Mouse (Mus musculus) hindbrain, embryonic 15.5 days (tissue): ENCODE measurements around the gene Krtap6-5. TPM values are rescaled to one million over a fixed set of nuclear protein-coding genes. Genes with fewer than 3 reads are reported as not detected.
"Not testable (repeated sequence)": the region's sequence is repeated elsewhere in the genome, so short reads cannot be mapped to it uniquely, and the experiment has no call there.

ENCODE experiments used
- ATAC-seq: fragments of 200-750 bp; cut with Nextera tagmentation; 2 replicates; pipeline ENCODE4 v1.8.0; 2017; ENCODE audit warnings: low read depth, moderate number of reproducible peaks, moderate TSS enrichment; ENCODE audit not compliant: low FRiP score
- H3K27ac ChIP-seq: fragments of 300-500 bp; sonication (generic); replicated peaks from 2 replicates; pipeline ENCODE4 v1.5.1; 2015; ENCODE audit warnings: mild to moderate bottlenecking, inconsistent platforms
- H3K27me3 ChIP-seq: fragments of 300-500 bp; sonication (generic); 2 replicates; pipeline ENCODE4 v1.6.1; 2015; ENCODE audit warnings: control low read depth, inconsistent platforms
- H3K36me3 ChIP-seq: fragments of 300-500 bp; sonication (generic); 2 replicates; pipeline ENCODE4 v1.6.1; 2015; ENCODE audit warnings: control low read depth, inconsistent platforms
- H3K4me1 ChIP-seq: fragments of 300-500 bp; sonication (generic); replicated peaks from 2 replicates; pipeline ENCODE4 v1.6.1; 2015; ENCODE audit warnings: control low read depth, inconsistent platforms
- H3K4me2 ChIP-seq: fragments of 300-500 bp; sonication (generic); 2 replicates; pipeline ENCODE4 v1.6.1; 2015; ENCODE audit warnings: moderate library complexity, mild to moderate bottlenecking, inconsistent platforms
- H3K4me3 ChIP-seq: fragments of 300-500 bp; sonication (generic); 2 replicates; pipeline ENCODE4 v1.5.1; 2015; ENCODE audit warnings: mild to moderate bottlenecking, inconsistent platforms
- H3K9ac ChIP-seq: fragments of 300-500 bp; sonication (generic); 2 replicates; pipeline ENCODE4 v1.6.1; 2015; ENCODE audit warnings: inconsistent platforms
- H3K9me3 ChIP-seq: fragments of 300-500 bp; sonication (generic); 2 replicates; pipeline ENCODE4 v1.6.1; 2016; ENCODE audit warnings: control low read depth, inconsistent platforms
- WGBS: fragments of 180-500 bp; shearing (Covaris S2); methylation state at CpG from one replicate; pipeline ENCODE4 v1.1.7; 2015; 5-methylcytosine and 5-hydroxymethylcytosine counted together
- polyA plus RNA-seq: library from polyadenylated mRNA; unstranded; fragments of >200 nt; fragmentation: Nextera tagmentation; extraction: Ambion mirVana; gene quantifications from 2 replicates; pipeline ENCODE4 v1.2.1, GENCODE M21; 2015

Krtap6-5 gene
- not detected in 2 replicates for polyA plus RNA-seq

DNA sequence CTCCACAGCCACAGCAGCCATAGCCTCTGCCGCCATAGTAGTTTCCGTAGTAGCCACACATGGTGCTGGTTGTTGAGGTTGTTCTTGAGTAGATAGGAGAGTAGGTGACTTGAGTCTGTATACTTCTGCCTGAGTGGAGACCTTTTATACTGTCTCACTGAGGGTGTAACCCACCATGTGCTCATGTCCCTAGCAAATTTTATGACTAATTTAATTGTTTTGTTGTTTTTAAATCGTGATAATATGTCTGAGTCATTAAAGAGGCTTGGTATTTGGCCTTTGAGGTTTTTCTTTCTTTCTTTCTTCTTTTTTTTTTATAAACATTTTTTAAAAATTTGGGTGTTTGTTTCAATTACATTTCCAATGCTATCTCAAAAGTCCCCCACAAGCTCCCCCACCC lies at the start of gene Krtap6-5:
Gene Krtap6-5, minus strand, starts transcription at position 101 of the 400 bp plus-strand sequence.
- Histone ChIP-seq H3K4me1 (no peaks in the 10 kb centered on the region), H3K4me2 (no peak within 1 kb of the TSS), H3K4me3 (no peak within 1 kb of the TSS), H3K9me3 (no peaks in the 10 kb centered on the region), H3K27ac (no peak within 1 kb of the TSS), H3K9ac (no peak within 1 kb of the TSS), H3K36me3 (no peaks in the 10 kb centered on the region), H3K27me3 (no peaks in the 10 kb centered on the region)
- ATAC-seq: no peak
- WGBS: 90% methylated on average over 3 of the region's 3 CpGs

DNA sequence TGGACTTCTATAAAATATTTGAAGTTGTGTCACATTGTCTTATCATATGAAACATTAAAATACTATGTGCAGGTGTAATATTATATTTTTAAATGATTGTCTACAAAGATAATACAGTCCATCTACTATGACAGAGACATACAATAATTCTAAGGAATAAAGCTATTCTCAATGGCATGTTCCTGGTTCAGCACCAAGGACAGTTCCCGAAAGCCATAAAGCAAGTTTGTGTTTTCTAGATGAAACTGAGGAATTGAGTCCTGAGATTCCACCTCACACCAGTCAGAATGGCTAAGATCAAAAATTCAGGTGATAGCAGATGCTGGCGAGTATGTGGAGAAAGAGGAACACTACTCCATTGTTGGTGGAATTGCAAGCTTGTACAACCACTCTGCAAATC lies 23.4 kb upstream of the Krtap6-5 start:
- H3K4me3 ChIP-seq: not testable (repeated sequence)

DNA sequence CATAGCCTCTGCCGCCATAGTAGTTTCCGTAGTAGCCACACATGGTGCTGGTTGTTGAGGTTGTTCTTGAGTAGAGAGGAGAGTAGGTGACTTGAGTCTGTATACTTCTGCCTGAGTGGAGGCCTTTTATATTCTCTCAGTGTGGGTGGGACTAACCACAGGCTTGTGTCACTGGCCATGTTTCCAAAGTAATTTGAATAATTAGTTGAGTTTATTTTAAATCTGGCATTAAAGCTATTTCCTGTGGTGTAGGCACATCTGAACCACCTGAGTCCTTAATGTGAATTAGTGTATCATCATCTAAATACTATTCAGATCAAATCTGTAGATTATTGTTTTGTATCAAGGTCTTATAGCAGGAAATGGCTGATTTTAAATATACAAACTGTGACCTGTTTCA lies 16.2 kb upstream of the Krtap6-5 start, which contains the start of gene 1110025L11Rik:
Gene 1110025L11Rik, minus strand, starts transcription at position 101 of the 400 bp plus-strand sequence.
- H3K27ac ChIP-seq, H3K9me3 ChIP-seq, H3K36me3 ChIP-seq, H3K9ac ChIP-seq, H3K4me3 ChIP-seq, H3K4me2 ChIP-seq, H3K27me3 ChIP-seq, H3K4me1 ChIP-seq, ATAC-seq: not testable (repeated sequence)
- WGBS: no CpG with 5 or more reads among the region's 2 CpGs

More for the DNA sequence above, 23.4 kb upstream of the Krtap6-5 start:
- H3K4me2 ChIP-seq, H3K27me3 ChIP-seq, H3K27ac ChIP-seq, H3K9me3 ChIP-seq, H3K36me3 ChIP-seq, ATAC-seq, H3K9ac ChIP-seq, H3K4me1 ChIP-seq: not testable (repeated sequence)
- 74% methylated on average over 2 of the region's 2 CpGs for WGBS

DNA sequence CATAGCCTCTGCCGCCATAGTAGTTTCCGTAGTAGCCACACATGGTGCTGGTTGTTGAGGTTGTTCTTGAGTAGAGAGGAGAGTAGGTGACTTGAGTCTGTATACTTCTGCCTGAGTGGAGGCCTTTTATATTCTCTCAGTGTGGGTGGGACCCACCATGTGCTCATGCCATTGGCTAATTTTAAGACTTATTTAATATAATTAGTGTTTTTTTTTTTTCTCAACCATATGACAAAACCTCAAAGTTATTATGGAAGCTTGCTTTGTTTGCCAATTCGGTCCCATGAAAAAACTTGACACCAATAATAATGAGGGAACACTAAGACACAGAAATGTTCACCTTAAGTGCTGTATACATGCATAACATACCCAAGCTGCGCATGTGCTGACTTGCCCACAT lies 6.3 kb downstream of the Krtap6-5 start, which contains the start of gene Gm10228:
Gene Gm10228, minus strand, starts transcription at position 101 of the 400 bp plus-strand sequence.
- not testable (repeated sequence) for H3K27ac ChIP-seq, H3K4me3 ChIP-seq, ATAC-seq, H3K4me2 ChIP-seq, H3K9me3 ChIP-seq, H3K36me3 ChIP-seq, H3K27me3 ChIP-seq, H3K4me1 ChIP-seq, H3K9ac ChIP-seq
- WGBS: 91% methylated on average over 2 of the region's 4 CpGs

GRCm38 (mm10) chr16:89031399-89031798 lies 16.3 kb downstream of the Krtap6-5 start, which contains the start of gene Krtap6-1:
Gene Krtap6-1 (plus strand): TSS chr16:89031699.
- ATAC-seq, H3K4me2 ChIP-seq, H3K36me3 ChIP-seq, H3K9me3 ChIP-seq, H3K27me3 ChIP-seq, H3K9ac ChIP-seq, H3K27ac ChIP-seq, H3K4me3 ChIP-seq, H3K4me1 ChIP-seq: not testable (repeated sequence)
- WGBS: 93% methylated on average over 3 of the region's 3 CpGs

- H3K27ac ChIP-seq, H3K4me2 ChIP-seq, H3K4me3 ChIP-seq, H3K9me3 ChIP-seq, ATAC-seq, H3K9ac ChIP-seq, H3K27me3 ChIP-seq, H3K36me3 ChIP-seq, H3K4me1 ChIP-seq: not testable (repeated sequence)
- WGBS: 93% methylated on average over 3 of the region's 3 CpGs
Measured at GRCm38 (mm10) chr16:89014984-89015383, 32.7 kb downstream of the Krtap6-5 start, which contains the start of gene Gm10229. Gene Gm10229 (plus strand): TSS chr16:89015284.

DNA sequence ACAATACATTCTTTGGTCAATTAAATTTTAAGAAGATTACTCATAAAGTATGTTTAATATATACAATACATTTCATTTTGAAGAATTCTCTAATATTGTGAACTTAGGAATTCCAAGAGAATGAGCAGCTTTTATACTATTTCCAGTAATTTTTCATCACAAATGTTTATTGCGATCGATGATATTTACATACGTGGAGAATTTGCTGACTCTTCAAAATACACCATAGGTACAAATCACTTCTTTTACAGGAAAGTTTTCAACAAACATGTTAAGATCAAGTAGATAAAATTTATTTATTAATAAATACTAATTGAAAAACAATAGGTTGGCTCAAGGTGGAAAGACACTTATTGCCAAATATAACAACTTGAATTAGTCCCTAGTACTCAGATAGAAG lies 33.7 kb downstream of the Krtap6-5 start:
- Histone ChIP-seq H3K9me3 (no peaks in the 10 kb centered on the region), H3K4me3 (no peak overlapping the region), H3K9ac (no peak overlapping the region), H3K27me3 (no peaks in the 10 kb centered on the region), H3K4me1 (no peaks in the 10 kb centered on the region), H3K36me3 (no peaks in the 10 kb centered on the region), H3K27ac (no peak overlapping the region), H3K4me2 (no peak overlapping the region)
- no peak for ATAC-seq
- 95% methylated on average over 3 of the region's 3 CpGs for WGBS

DNA sequence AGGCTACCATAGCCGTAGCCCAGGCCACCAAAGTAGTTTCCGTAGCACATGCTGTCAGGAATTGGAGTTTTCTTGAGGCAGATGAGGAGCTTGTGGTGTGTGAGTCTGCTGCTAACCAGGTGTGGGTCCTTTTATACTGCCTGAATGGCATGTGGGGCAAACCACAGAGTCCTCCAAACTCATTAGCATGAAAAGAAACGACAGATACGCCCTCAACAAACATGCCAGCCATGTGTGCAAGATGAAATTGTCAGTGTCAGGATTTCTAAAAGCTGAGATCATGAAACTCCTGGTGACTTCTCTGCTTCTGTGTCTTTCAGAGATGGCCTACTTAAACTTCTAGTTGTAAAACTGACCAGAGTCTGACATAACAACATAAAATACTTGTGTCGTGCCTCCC lies 37.0 kb downstream of the Krtap6-5 start, which contains the start of gene Krtap22-2:
Gene Krtap22-2, minus strand, starts transcription at position 101 of the 400 bp plus-strand sequence.
- H3K4me3 ChIP-seq: no peak within 1 kb of the TSS
- H3K27me3 ChIP-seq: no peaks in the 10 kb centered on the region
- H3K9me3 ChIP-seq: no peaks in the 10 kb centered on the region
- no peak for ATAC-seq
- no peak within 1 kb of the TSS for H3K9ac ChIP-seq
- WGBS: 83% methylated on average over 5 of the region's 5 CpGs
- no peak within 1 kb of the TSS for H3K4me2 ChIP-seq
- H3K27ac ChIP-seq: no peak within 1 kb of the TSS
- H3K4me1 ChIP-seq: no peaks in the 10 kb centered on the region
- no peaks in the 10 kb centered on the region for H3K36me3 ChIP-seq

Other genes with a start within 250 kb of the Krtap6-5 start
- gene Gm20741, start 235.7 kb downstream of the Krtap6-5 start, polyA plus RNA-seq: not detected in 2 replicates
- not detected in 2 replicates for gene Krtap15, start 227.7 kb downstream of the Krtap6-5 start, polyA plus RNA-seq
- gene Krtap14, start 221.7 kb downstream of the Krtap6-5 start, polyA plus RNA-seq: not detected in 2 replicates
- gene Krtap19-1, start 178.5 kb downstream of the Krtap6-5 start, polyA plus RNA-seq: not detected in 2 replicates
- not detected in 2 replicates for gene Krtap19-2, start 173.6 kb downstream of the Krtap6-5 start, polyA plus RNA-seq
- gene Krtap19-3, start 169.8 kb downstream of the Krtap6-5 start, polyA plus RNA-seq: not detected in 2 replicates
- not detected in 2 replicates for gene Krtap19-4, start 162.8 kb downstream of the Krtap6-5 start, polyA plus RNA-seq
- not detected in 2 replicates for gene Krtap19-5, start 151.4 kb downstream of the Krtap6-5 start, polyA plus RNA-seq
- not detected in 2 replicates for gene Krtap19-9b, start 115.6 kb downstream of the Krtap6-5 start, polyA plus RNA-seq
- not detected in 2 replicates for gene Krtap16-3, start 85.0 kb downstream of the Krtap6-5 start, polyA plus RNA-seq
- gene Krtap22-2, start 37.1 kb downstream of the Krtap6-5 start, polyA plus RNA-seq: not detected in 2 replicates
- gene Gm10229, start 32.6 kb downstream of the Krtap6-5 start, polyA plus RNA-seq: not detected in 2 replicates
- gene Krtap6-1, start 16.2 kb downstream of the Krtap6-5 start, polyA plus RNA-seq: not detected in 2 replicates
- gene Gm10228, start 6.4 kb downstream of the Krtap6-5 start, polyA plus RNA-seq: not detected in 2 replicates
- gene 1110025L11Rik, start 16.1 kb upstream of the Krtap6-5 start, polyA plus RNA-seq: not detected in 2 replicates
- not detected in 2 replicates for gene Krtap6-3, start 36.1 kb upstream of the Krtap6-5 start, polyA plus RNA-seq
- not detected in 2 replicates for gene Gm6358, start 93.0 kb upstream of the Krtap6-5 start, polyA plus RNA-seq
- gene Gm10061, start 103.2 kb upstream of the Krtap6-5 start, polyA plus RNA-seq: not detected in 2 replicates
- gene Gm9789, start 110.1 kb upstream of the Krtap6-5 start, polyA plus RNA-seq: not detected in 2 replicates
- not detected in 2 replicates for gene Gm7735, start 121.6 kb upstream of the Krtap6-5 start, polyA plus RNA-seq
- gene 1110057P08Rik, start 126.9 kb upstream of the Krtap6-5 start, polyA plus RNA-seq: not detected in 2 replicates
- not detected in 2 replicates for gene Krtap20-2, start 158.0 kb upstream of the Krtap6-5 start, polyA plus RNA-seq